Mouse (Mus musculus) gastrocnemius, adult 2 months (tissue): ENCODE data around the gene Gm8897. TPM values are rescaled to one million over a fixed set of nuclear protein-coding genes. Genes with fewer than 3 reads are reported as not detected.
"Not testable (repeated sequence)": the region's sequence is repeated elsewhere in the genome, so short reads cannot be mapped to it uniquely, and the experiment has no call there.

Experiments used
- DNase-seq: peaks from one replicate; pipeline ENCODE4 v3.0.0; 2022
- H3K27ac ChIP-seq: fragments of 200-600 bp; 2 replicates; pipeline ENCODE4 v1.8.1; 2022; ENCODE audit warnings: mild to moderate bottlenecking
- H3K4me3 ChIP-seq: fragments of 200-600 bp; 2 replicates; pipeline ENCODE4 v1.8.1; 2022; ENCODE audit warnings: mild to moderate bottlenecking, moderate library complexity
- intact Hi-C: fragments of 180-260 bp; cut with DNase I; formaldehyde crosslinking; loops from one replicate; pipeline ENCODE4 v1.15.1; 2025
- long read RNA-seq, 2 experiments: library from polyadenylated mRNA; stranded (forward); transcript quantifications; one replicate each; pipeline ENCODE4 v2.0.0; 2021
- total RNA-seq, 2 experiments: library from RNA; stranded (reverse); gene quantifications; 2 replicates each; pipeline ENCODE4 v1.2.3; 2021

The Gm8897 gene
- not detected for total RNA-seq
- long read RNA-seq, experiment 1 = 0 reads
- long read RNA-seq, experiment 2 = 0 reads

DNA sequence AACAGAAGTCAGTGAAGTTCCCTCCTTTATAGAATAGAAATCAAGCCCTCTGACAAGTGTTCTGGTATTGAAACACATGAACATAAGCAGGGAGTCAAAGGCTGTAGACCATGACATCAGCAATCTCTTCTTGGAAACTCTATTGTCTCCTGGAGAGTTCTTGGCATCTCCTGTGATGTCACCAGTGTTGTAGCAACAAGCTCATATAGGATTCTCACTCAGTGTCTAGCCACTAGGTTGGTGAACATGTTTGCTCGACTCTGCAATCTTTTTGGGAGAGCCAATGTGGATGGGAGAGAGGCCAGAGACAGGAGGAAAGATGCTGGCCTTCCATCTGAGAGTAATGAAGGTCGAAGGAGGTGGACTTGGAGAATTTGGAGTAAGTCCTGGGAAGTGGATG is at the start of gene Gm8897:
TSS of gene Gm8897 (plus strand) at position 301 of the 400 bp plus-strand sequence.
- H3K27ac ChIP-seq, intact Hi-C loops, H3K4me3 ChIP-seq, DNase-seq: not testable (repeated sequence)

DNA sequence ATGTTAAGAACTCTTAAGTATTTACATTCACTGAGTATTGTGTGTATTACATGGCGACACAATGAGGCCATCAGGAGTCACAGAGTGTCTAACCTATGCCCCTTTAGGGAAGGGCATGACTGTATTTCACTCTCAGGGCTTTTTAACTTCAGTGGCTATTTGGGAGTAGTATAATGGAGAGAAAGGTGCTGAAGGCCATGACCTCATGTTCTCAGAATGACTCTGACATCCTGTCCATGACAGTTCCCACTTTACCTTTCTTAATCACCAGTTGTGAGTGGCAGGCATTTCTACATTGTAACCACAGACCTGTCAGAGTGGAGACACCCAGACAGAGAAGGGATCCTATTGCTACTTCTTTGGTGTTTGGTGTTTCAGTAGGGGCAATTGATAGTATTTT is 473 bp downstream of the Gm8897 start:
- H3K27ac ChIP-seq, H3K4me3 ChIP-seq, DNase-seq, intact Hi-C loops: not testable (repeated sequence)

Other genes with a start within 250 kb of the Gm8897 start
- not detected for gene Gm5861, start 233.3 kb upstream of the Gm8897 start, total RNA-seq
- gene Gm8890, start 160.4 kb upstream of the Gm8897 start, total RNA-seq = not detected
- gene Speer1, start 74.9 kb upstream of the Gm8897 start, total RNA-seq = not detected
- not detected for gene Gm8906, start 86.3 kb downstream of the Gm8897 start, total RNA-seq
- not detected for gene Gm6460, start 178.5 kb downstream of the Gm8897 start, total RNA-seq